Mouse (Mus musculus): ENCODE data around the gene Esrp2.

Gene Esrp2

DNA sequence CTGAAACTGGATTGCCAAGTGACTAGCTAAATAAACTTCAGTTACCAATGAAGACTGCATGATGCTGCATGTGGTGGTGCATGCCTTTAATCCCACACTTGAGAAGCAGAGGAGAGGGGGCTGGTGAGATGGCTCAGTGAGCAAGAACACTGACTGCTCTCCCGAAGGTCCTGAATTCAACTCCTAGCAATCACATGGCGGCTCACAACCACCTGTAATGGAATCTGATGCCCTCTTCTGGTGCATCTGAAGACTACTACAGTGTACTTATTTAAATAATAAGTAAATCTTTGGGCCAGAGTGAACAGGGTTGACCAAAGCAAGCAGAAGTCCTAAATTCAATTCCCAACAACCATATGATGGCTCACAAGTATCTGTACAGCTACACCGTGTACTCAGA lies 13.3 kb downstream of the Esrp2 start:
- DNase-seq (ENCODE audit: low spot score): no peak

- DNase-seq (ENCODE audit: low spot score): no peak
These were observed 20.9 kb downstream of the Esrp2 start for GRCm38 (mm10) chr8:106115897-106116296.

- DNase-seq (ENCODE audit: low spot score): no peak
These were observed 24.3 kb downstream of the Esrp2 start for GRCm38 (mm10) chr8:106112514-106112913.

DNA sequence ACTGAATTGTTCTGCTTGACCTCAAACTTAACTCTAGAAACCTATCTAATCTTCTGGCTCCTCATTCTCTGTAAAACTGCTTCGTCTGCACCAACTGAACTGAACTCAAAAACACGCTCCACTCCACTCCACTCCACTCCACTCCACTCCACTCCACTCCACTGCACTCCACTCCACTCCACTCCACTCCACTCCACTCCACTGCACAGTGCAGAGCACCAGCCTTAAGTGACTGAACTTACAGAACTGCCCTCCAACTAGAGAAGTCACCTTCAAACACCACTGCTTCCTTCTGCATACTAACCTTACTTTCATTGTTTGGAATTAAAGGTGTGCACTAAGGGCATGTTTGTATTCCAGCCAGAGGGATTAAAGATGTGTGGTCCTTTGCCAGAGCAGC lies 24.7 kb downstream of the Esrp2 start:
- DNase-seq (ENCODE audit: low spot score): no peak

GRCm38 (mm10) chr8:106108729-106109128 lies 28.0 kb downstream of the Esrp2 start:
- DNase-seq (ENCODE audit: low spot score): no peak

- DNase-seq (ENCODE audit: low spot score): no peak
These were observed 28.7 kb downstream of the Esrp2 start for GRCm38 (mm10) chr8:106108080-106108479.

DNA sequence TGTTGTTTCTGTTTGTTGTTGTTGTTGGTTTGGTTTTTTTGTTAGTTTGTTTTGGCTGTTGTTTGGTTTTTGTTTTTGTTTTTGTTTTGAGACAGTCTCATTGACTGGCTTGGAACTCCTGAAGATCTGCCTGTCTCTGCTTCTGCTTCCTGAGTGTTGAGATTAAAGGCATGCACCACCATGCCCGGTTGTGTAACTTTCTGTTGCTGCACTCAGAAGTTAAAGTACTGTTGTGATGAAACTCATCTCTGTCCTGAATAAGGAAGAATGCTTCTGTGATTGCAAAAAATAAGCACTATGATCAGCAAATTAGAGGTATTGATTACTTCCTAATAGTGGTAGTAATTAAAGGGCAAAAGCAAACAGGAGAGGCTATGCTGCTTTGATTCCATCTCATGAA lies 30.6 kb downstream of the Esrp2 start:
- DNase-seq (ENCODE audit: low spot score): no peak

DNA sequence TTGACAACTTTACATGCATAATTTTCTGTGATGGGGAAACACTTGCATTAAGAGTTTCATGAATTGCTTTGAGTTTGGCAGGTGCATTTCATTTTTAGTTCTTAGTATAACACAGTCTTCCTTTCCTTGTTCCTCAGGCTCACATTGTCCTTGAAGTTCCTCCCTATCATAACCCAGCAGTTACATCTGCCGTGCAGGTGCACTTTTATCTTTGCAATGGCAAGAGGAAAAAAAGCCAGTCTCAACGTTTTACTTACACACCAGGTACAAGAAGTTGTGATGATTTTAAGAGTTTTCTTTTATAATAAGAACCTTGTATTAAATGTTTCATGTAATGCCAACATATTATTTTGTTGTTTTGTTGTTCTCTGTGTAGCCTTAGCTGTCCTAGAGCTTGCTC lies 32.9 kb downstream of the Esrp2 start:
- no peak for DNase-seq (ENCODE audit: low spot score)

DNA sequence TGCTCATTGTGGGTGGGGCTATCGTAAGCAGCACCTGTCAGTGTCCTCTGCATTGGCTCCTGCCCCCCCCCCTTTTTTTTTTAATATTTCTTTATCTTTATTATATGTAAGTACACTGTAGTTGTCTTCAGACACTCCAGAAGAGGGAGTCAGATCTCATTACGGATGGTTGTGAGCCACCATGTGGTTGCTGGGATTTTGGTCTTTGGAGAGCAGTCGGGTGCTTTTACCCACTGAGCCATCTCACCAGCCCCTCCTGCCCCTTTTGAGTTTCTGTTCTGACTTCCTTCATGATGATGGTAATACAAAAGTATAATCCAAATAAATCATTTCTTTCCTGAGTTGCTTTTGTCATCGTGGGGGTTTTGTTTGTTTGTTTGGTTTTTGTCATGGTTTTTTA lies 34.5 kb downstream of the Esrp2 start:
- DNase-seq (ENCODE audit: low spot score): no peak

Measured in ovary, adult 18-20 months (tissue).